Mouse (Mus musculus): ENCODE results near the gene Zcchc10. TPM values are rescaled to one million over a fixed set of nuclear protein-coding genes. Genes with fewer than 3 reads are reported as not detected.

Gene Zcchc10
- total and polyA plus RNA-seq, 3 experiments = 3.8 to 7.9 (median 5.9) TPM

- intact Hi-C loops (cut with DNase I) = no loop called here
- no peak overlapping the region for H3K4me3 ChIP-seq
- TF ChIP-seq EP300 (IDR thresholded peaks at IDR 0.05; ENCODE audit: insufficient read depth, low read depth, low read length) (no peak), CTCF (IDR thresholded peaks at IDR 0.05) (no peak), POLR2A (IDR thresholded peaks at IDR 0.05; ENCODE audit: insufficient read depth, low read depth, low read length) (no peak)
- H3K79me2 ChIP-seq (replicated peaks; ENCODE audit: control insufficient read depth, insufficient read depth, low read length) = no peaks in the 10 kb centered on the region
- no peaks in the 10 kb centered on the region for H3K36me3 ChIP-seq (ENCODE audit: control insufficient read depth, insufficient read depth, low read length)
- no peak overlapping the region for H3K27ac ChIP-seq
- no peak for DNase-seq
- H3K27me3 ChIP-seq (ENCODE audit: control insufficient read depth, insufficient read depth, low read length) = no peaks in the 10 kb centered on the region
- H3K9ac ChIP-seq (ENCODE audit: low read depth, low read length) = no peak overlapping the region
- 63% methylated on average over 7 of the region's 7 CpGs for whole genome bisulfite sequencing
- no peaks in the 10 kb centered on the region for H3K4me1 ChIP-seq (ENCODE audit: control insufficient read depth, insufficient read depth, low read length)
Measured at GRCm38 (mm10) chr11:53330325-53330724, 5.8 kb downstream of the Zcchc10 start.

- no peaks in the 10 kb centered on the region for H3K27me3 ChIP-seq (ENCODE audit: control insufficient read depth, insufficient read depth, low read length)
- TF ChIP-seq POLR2A (IDR thresholded peaks at IDR 0.05; ENCODE audit: insufficient read depth, low read depth, low read length) (no peak), EP300 (IDR thresholded peaks at IDR 0.05; ENCODE audit: insufficient read depth, low read depth, low read length) (no peak), CTCF (IDR thresholded peaks at IDR 0.05) (no peak)
- no peaks in the 10 kb centered on the region for H3K79me2 ChIP-seq (replicated peaks; ENCODE audit: control insufficient read depth, insufficient read depth, low read length)
- no peaks in the 10 kb centered on the region for H3K36me3 ChIP-seq (ENCODE audit: control insufficient read depth, insufficient read depth, low read length)
- H3K4me1 ChIP-seq (ENCODE audit: control insufficient read depth, insufficient read depth, low read length) = no peaks in the 10 kb centered on the region
- WGBS = 94% methylated on average over 6 of the region's 6 CpGs
- DNase-seq = no peak
- H3K27ac ChIP-seq = no peak overlapping the region
- no peak overlapping the region for H3K9ac ChIP-seq (ENCODE audit: low read depth, low read length)
- intact Hi-C loops (cut with DNase I) = no loop called here
- H3K4me3 ChIP-seq = no peak overlapping the region
Measured at GRCm38 (mm10) chr11:53331121-53331520, 6.6 kb downstream of the Zcchc10 start.

GRCm38 (mm10) chr11:53332076-53332680 is 7.7 kb downstream of the Zcchc10 start:
- H3K4me3 ChIP-seq = no peak overlapping the region
- WGBS = 78% methylated on average over 14 of the region's 14 CpGs

GRCm38 (mm10) chr11:53335505-53336181 is 11.2 kb downstream of the Zcchc10 start:
- Histone ChIP-seq H3K27ac (no peak overlapping the region), H3K79me2 (replicated peaks; ENCODE audit: control insufficient read depth, insufficient read depth, low read length) (no peaks in the 10 kb centered on the region), H3K4me1 (ENCODE audit: control insufficient read depth, insufficient read depth, low read length) (no peaks in the 10 kb centered on the region), H3K36me3 (ENCODE audit: control insufficient read depth, insufficient read depth, low read length) (no peaks in the 10 kb centered on the region), H3K27me3 (ENCODE audit: control insufficient read depth, insufficient read depth, low read length) (no peaks in the 10 kb centered on the region), H3K4me3 (no peak overlapping the region), H3K9ac (ENCODE audit: low read depth, low read length) (no peak overlapping the region)
- intact Hi-C loops (cut with DNase I) = no loop called here
- DNase-seq = no peak
- no peak for TF ChIP-seq EP300 (IDR thresholded peaks at IDR 0.05; ENCODE audit: insufficient read depth, low read depth, low read length)
- no peak for TF ChIP-seq CTCF (IDR thresholded peaks at IDR 0.05)
- no peak for TF ChIP-seq POLR2A (IDR thresholded peaks at IDR 0.05; ENCODE audit: insufficient read depth, low read depth, low read length)
- 64% methylated on average over 3 of the region's 3 CpGs for whole genome bisulfite sequencing

More at GRCm38 (mm10) chr11:53332076-53332680, 7.7 kb downstream of the Zcchc10 start:
- no peaks in the 10 kb centered on the region for H3K27me3 ChIP-seq (ENCODE audit: control insufficient read depth, insufficient read depth, low read length)
- no peaks in the 10 kb centered on the region for H3K36me3 ChIP-seq (ENCODE audit: control insufficient read depth, insufficient read depth, low read length)
- no peaks in the 10 kb centered on the region for H3K4me1 ChIP-seq (ENCODE audit: control insufficient read depth, insufficient read depth, low read length)
- H3K79me2 ChIP-seq (replicated peaks; ENCODE audit: control insufficient read depth, insufficient read depth, low read length) = no peaks in the 10 kb centered on the region
- no peak overlapping the region for H3K9ac ChIP-seq (ENCODE audit: low read depth, low read length)
- TF ChIP-seq POLR2A (IDR thresholded peaks at IDR 0.05; ENCODE audit: insufficient read depth, low read depth, low read length) (no peak), CTCF (IDR thresholded peaks at IDR 0.05) (no peak), EP300 (IDR thresholded peaks at IDR 0.05; ENCODE audit: insufficient read depth, low read depth, low read length) (no peak)
- intact Hi-C loops (cut with DNase I) = no loop called here
- H3K27ac ChIP-seq = no peak overlapping the region
- no peak for DNase-seq

- Histone ChIP-seq H3K4me1 (ENCODE audit: control insufficient read depth, insufficient read depth, low read length) (no peaks in the 10 kb centered on the region), H3K27ac (no peak overlapping the region), H3K4me3 (no peak overlapping the region), H3K79me2 (replicated peaks; ENCODE audit: control insufficient read depth, insufficient read depth, low read length) (no peaks in the 10 kb centered on the region), H3K27me3 (ENCODE audit: control insufficient read depth, insufficient read depth, low read length) (no peaks in the 10 kb centered on the region), H3K9ac (ENCODE audit: low read depth, low read length) (no peak overlapping the region), H3K36me3 (ENCODE audit: control insufficient read depth, insufficient read depth, low read length) (no peaks in the 10 kb centered on the region)
- intact Hi-C loops (cut with DNase I) = no loop called here
- TF ChIP-seq POLR2A (IDR thresholded peaks at IDR 0.05; ENCODE audit: insufficient read depth, low read depth, low read length) = no peak
- TF ChIP-seq CTCF (IDR thresholded peaks at IDR 0.05) = no peak
- no peak for TF ChIP-seq EP300 (IDR thresholded peaks at IDR 0.05; ENCODE audit: insufficient read depth, low read depth, low read length)
- DNase-seq = no peak
Measured at GRCm38 (mm10) chr11:53336182-53336571, 11.7 kb downstream of the Zcchc10 start.

- Histone ChIP-seq H3K79me2 (replicated peaks; ENCODE audit: control insufficient read depth, insufficient read depth, low read length) (no peaks in the 10 kb centered on the region), H3K27me3 (ENCODE audit: control insufficient read depth, insufficient read depth, low read length) (no peaks in the 10 kb centered on the region), H3K4me1 (ENCODE audit: control insufficient read depth, insufficient read depth, low read length) (no peaks in the 10 kb centered on the region), H3K4me3 (no peak overlapping the region), H3K36me3 (ENCODE audit: control insufficient read depth, insufficient read depth, low read length) (no peaks in the 10 kb centered on the region), H3K27ac (no peak overlapping the region), H3K9ac (ENCODE audit: low read depth, low read length) (no peak overlapping the region)
- 85% methylated on average over 1 of the region's 1 CpGs for WGBS
- intact Hi-C loops (cut with DNase I) = no loop called here
- DNase-seq = no peak
- TF ChIP-seq EP300 (IDR thresholded peaks at IDR 0.05; ENCODE audit: insufficient read depth, low read depth, low read length) (no peak), CTCF (IDR thresholded peaks at IDR 0.05) (no peak), POLR2A (IDR thresholded peaks at IDR 0.05; ENCODE audit: insufficient read depth, low read depth, low read length) (no peak)
Measured at GRCm38 (mm10) chr11:53336924-53337323, 12.4 kb downstream of the Zcchc10 start.
